Mouse (Mus musculus) testis, adult 2 months (tissue): Measurements from ENCODE around the gene Taf3.

Experiments used
- CTCF ChIP-seq: fragments of 200-500 bp; IDR thresholded peaks from 2 replicates; pipeline ENCODE4 v1.5.1; 2012; ENCODE audit warnings: low read depth, mild to moderate bottlenecking, inconsistent platforms, low read length, moderate library complexity; ENCODE audit not compliant: control insufficient read depth, insufficient read depth, insufficient replicate concordance
- POLR2A ChIP-seq: fragments of 200-500 bp; IDR thresholded peaks from 2 replicates; pipeline ENCODE4 v1.6.1; 2012; ENCODE audit warnings: low read depth, mild to moderate bottlenecking, inconsistent platforms, low read length, moderate library complexity; ENCODE audit not compliant: control insufficient read depth

- no peak for TF ChIP-seq CTCF
- TF ChIP-seq POLR2A, result no peak
These were observed 164.4 kb downstream of the Taf3 start for GRCm38 (mm10) chr2:9883803-9884532.
